Mouse (Mus musculus) lung, postnatal 14 days (tissue): Measurements from ENCODE around the gene Tomm7.
A peak's percentile ranks its signal among the peaks of the same experiment; 100 is the strongest.
"Not testable (repeated sequence)": the region's sequence is repeated elsewhere in the genome, so short reads cannot be mapped to it uniquely, and the experiment has no call there.

Source experiments
- DNase-seq: peaks from one replicate; pipeline ENCODE4 v3.0.0; 2021

Gene Tomm7

GRCm38 (mm10) chr5:23843674-23844530 is at the start of gene Tomm7:
Tomm7 (minus strand) TSS chr5:23844161.
- peak; percentile 97 for DNase-seq

- DNase-seq = no peak
Measured at GRCm38 (mm10) chr5:23893156-23893863, 49.3 kb upstream of the Tomm7 start.

GRCm38 (mm10) chr5:23890734-23891133 is 46.8 kb upstream of the Tomm7 start:
- peak; percentile 93 for DNase-seq

- no peak for DNase-seq
Measured at GRCm38 (mm10) chr5:23889461-23889860, 45.5 kb upstream of the Tomm7 start.

- no peak for DNase-seq
Measured at GRCm38 (mm10) chr5:23887111-23887510, 43.1 kb upstream of the Tomm7 start.

- DNase-seq = no peak
Measured at GRCm38 (mm10) chr5:23874457-23874856, 30.5 kb upstream of the Tomm7 start.

GRCm38 (mm10) chr5:23872586-23872985 is 28.6 kb upstream of the Tomm7 start:
- no peak for DNase-seq

GRCm38 (mm10) chr5:23871323-23871722 is 27.4 kb upstream of the Tomm7 start:
- not testable (repeated sequence) for DNase-seq

GRCm38 (mm10) chr5:23865941-23866340 is 22.0 kb upstream of the Tomm7 start:
- DNase-seq = no peak

GRCm38 (mm10) chr5:23864054-23864965 is 20.3 kb upstream of the Tomm7 start:
- DNase-seq = no peak

GRCm38 (mm10) chr5:23863166-23864053 is 19.4 kb upstream of the Tomm7 start:
- peak; percentile 30 for DNase-seq

GRCm38 (mm10) chr5:23862291-23862690 is 18.3 kb upstream of the Tomm7 start:
- peak; percentile 72 for DNase-seq

GRCm38 (mm10) chr5:23861721-23862120 is 17.8 kb upstream of the Tomm7 start:
- no peak for DNase-seq

GRCm38 (mm10) chr5:23859896-23860295 is 15.9 kb upstream of the Tomm7 start:
- DNase-seq = no peak

GRCm38 (mm10) chr5:23859087-23859718 is 15.2 kb upstream of the Tomm7 start:
- no peak for DNase-seq

- DNase-seq = no peak
Measured at GRCm38 (mm10) chr5:23858643-23859042, 14.7 kb upstream of the Tomm7 start.

- no peak for DNase-seq
Measured at GRCm38 (mm10) chr5:23858001-23858400, 14.0 kb upstream of the Tomm7 start.

- DNase-seq = no peak
Measured at GRCm38 (mm10) chr5:23857189-23857588, 13.2 kb upstream of the Tomm7 start.

GRCm38 (mm10) chr5:23856164-23856563 is 12.2 kb upstream of the Tomm7 start:
- no peak for DNase-seq

- no peak for DNase-seq
Measured at GRCm38 (mm10) chr5:23855484-23855883, 11.5 kb upstream of the Tomm7 start.

GRCm38 (mm10) chr5:23852916-23853315 is 9.0 kb upstream of the Tomm7 start:
- DNase-seq = not testable (repeated sequence)
